Comparison of ENCODE assay signal across 16 mouse cellular contexts in genomic region chr6:8893665-8894064, GRCm38 (mm10). TPM values are rescaled to one million over a fixed set of nuclear protein-coding genes. Genes with fewer than 3 reads are reported as not detected.
A peak's percentile ranks its signal among the peaks of the same experiment; 100 is the strongest.
DNase-seq lines count a peak whose midpoint lies in the region; ATAC-seq and TF ChIP-seq lines count a peak whose summit lies in the region.
"Had no signal": no experiment of that assay in that cellular context is flagged by ENCODE, and none has a peak within 500 bp of the region (broad histone marks: within the 10 kb centered on the region; RNA-seq: fewer than 3 reads in every experiment).

No protein-coding gene starts in this region.

- peak; percentile 30 for TF ChIP-seq CTCF in midbrain, postnatal 0 days (IDR thresholded peaks at IDR 0.05)
- TF ChIP-seq CTCF in stomach, postnatal 0 days (IDR thresholded peaks at IDR 0.05; ENCODE audit: low read depth): peak; percentile 68
- no peak for TF ChIP-seq CTCF in gastrocnemius, adult 2 months (IDR thresholded peaks at IDR 0.05)

- no peaks in the 10 kb centered on the region for H3K36me3 ChIP-seq in midbrain, postnatal 0 days (ENCODE audit: insufficient read depth, low read length)
- H3K36me3 ChIP-seq in midbrain, embryonic 16.5 days (ENCODE audit: control insufficient read depth, insufficient read depth, low read length): no peaks in the 10 kb centered on the region
- H3K36me3 ChIP-seq in stomach, postnatal 0 days (ENCODE audit: control insufficient read depth, insufficient read depth, low read length): no peaks in the 10 kb centered on the region
- H3K36me3 ChIP-seq: hindbrain, embryonic 13.5 days; midbrain, embryonic 13.5 days; stomach, embryonic 15.5 days had no signal

- DNase-seq in embryo, embryonic 10 days (ENCODE audit: low spot score): peak; percentile 53
- DNase-seq in embryo, embryonic 11 days: no peak
- peak; percentile 39 for DNase-seq in kidney, adult 9 months
- DNase-seq in kidney, adult 18-20 months: no peak
- DNase-seq in midbrain, postnatal 0 days (ENCODE audit: low spot score): no peak
- no peak for DNase-seq in stomach, postnatal 0 days (ENCODE audit: low spot score)
- DNase-seq in gastrocnemius, adult 2 months: no peak
- DNase-seq: cerebellum, adult 11 months; retina, postnatal 1 day; thymus, postnatal 14 days had no signal

- H3K27me3 ChIP-seq in midbrain, postnatal 0 days (ENCODE audit: insufficient read depth, low read length): no peaks in the 10 kb centered on the region
- H3K27me3 ChIP-seq in midbrain, embryonic 16.5 days (ENCODE audit: control insufficient read depth, insufficient read depth, low read depth, low read length): no peaks in the 10 kb centered on the region
- H3K27me3 ChIP-seq in stomach, postnatal 0 days (ENCODE audit: control insufficient read depth, insufficient read depth, low read length): no peaks in the 10 kb centered on the region
- H3K27me3 ChIP-seq: hindbrain, embryonic 13.5 days; midbrain, embryonic 13.5 days; stomach, embryonic 15.5 days had no signal

- H3K4me1 ChIP-seq in midbrain, postnatal 0 days (ENCODE audit: insufficient read depth, low read length): no peaks in the 10 kb centered on the region
- H3K4me1 ChIP-seq in midbrain, embryonic 16.5 days (ENCODE audit: control insufficient read depth, insufficient read depth, low read length): peaks cover 3% of the 10 kb centered on the region; the same call in 1 of the 2 replicates
- no peaks in the 10 kb centered on the region for H3K4me1 ChIP-seq in stomach, postnatal 0 days (replicated peaks; ENCODE audit: control insufficient read depth, insufficient read depth)
- H3K4me1 ChIP-seq: stomach, embryonic 15.5 days had no signal

- no peak overlapping the region for H3K4me2 ChIP-seq in midbrain, postnatal 0 days (ENCODE audit: low read depth, low read length, poor library complexity, severe bottlenecking)
- H3K4me2 ChIP-seq in midbrain, embryonic 16.5 days (ENCODE audit: low read length): no peak overlapping the region
- H3K4me2 ChIP-seq in stomach, postnatal 0 days (replicated peaks; ENCODE audit: low read depth): no peak overlapping the region
- H3K4me2 ChIP-seq: hindbrain, embryonic 13.5 days; midbrain, embryonic 13.5 days; stomach, embryonic 15.5 days had no signal

- intact Hi-C loops in gastrocnemius, adult 2 months (cut with DNase I): no loop called here

- no peak for TF ChIP-seq EP300 in stomach, postnatal 0 days (optimal IDR thresholded peaks at IDR 0.05)

- no peak overlapping the region for H3K4me3 ChIP-seq in midbrain, postnatal 0 days (ENCODE audit: low read depth, low read length)
- no peak overlapping the region for H3K4me3 ChIP-seq in midbrain, embryonic 16.5 days (ENCODE audit: low read depth, low read length)
- H3K4me3 ChIP-seq in stomach, postnatal 0 days (ENCODE audit: low read depth, low read length): no peak overlapping the region
- no peak overlapping the region for H3K4me3 ChIP-seq in gastrocnemius, adult 2 months
- H3K4me3 ChIP-seq: erythroblast, embryonic 14.5 days; hindbrain, embryonic 13.5 days; midbrain, embryonic 13.5 days; stomach, embryonic 15.5 days had no signal

- no peak overlapping the region for H3K9ac ChIP-seq in midbrain, postnatal 0 days (replicated peaks; ENCODE audit: low read length, poor library complexity, severe bottlenecking)
- H3K9ac ChIP-seq in midbrain, embryonic 16.5 days (ENCODE audit: low read depth, low read length): no peak overlapping the region
- H3K9ac ChIP-seq in stomach, postnatal 0 days (ENCODE audit: low read length): no peak overlapping the region
- H3K9ac ChIP-seq: hindbrain, embryonic 13.5 days; midbrain, embryonic 13.5 days; stomach, embryonic 15.5 days had no signal

- no peak overlapping the region for H3K27ac ChIP-seq in midbrain, postnatal 0 days (ENCODE audit: low read depth, low read length)
- H3K27ac ChIP-seq in midbrain, embryonic 16.5 days (ENCODE audit: low read length): no peak overlapping the region
- no peak overlapping the region for H3K27ac ChIP-seq in stomach, postnatal 0 days (replicated peaks)
- no peak overlapping the region for H3K27ac ChIP-seq in gastrocnemius, adult 2 months
- H3K27ac ChIP-seq: hindbrain, embryonic 13.5 days; midbrain, embryonic 13.5 days; stomach, embryonic 15.5 days had no signal

- WGBS in midbrain, postnatal 0 days: 81% methylated on average over 4 of the region's 4 CpGs
- WGBS in midbrain, embryonic 16.5 days: 82% methylated on average over 4 of the region's 4 CpGs
- 74% methylated on average over 4 of the region's 4 CpGs for WGBS in stomach, postnatal 0 days

- H3K9me3 ChIP-seq in midbrain, postnatal 0 days (ENCODE audit: low read length): no peaks in the 10 kb centered on the region
- H3K9me3 ChIP-seq in midbrain, embryonic 16.5 days (replicated peaks; ENCODE audit: control insufficient read depth, low read length, poor library complexity, severe bottlenecking): no peaks in the 10 kb centered on the region
- H3K9me3 ChIP-seq in stomach, postnatal 0 days (ENCODE audit: control insufficient read depth, low read length): no peaks in the 10 kb centered on the region
- H3K9me3 ChIP-seq: hindbrain, embryonic 13.5 days; midbrain, embryonic 13.5 days; stomach, embryonic 15.5 days had no signal

- no peak for ATAC-seq in midbrain, postnatal 0 days (ENCODE audit: low FRiP score)
- no peak for ATAC-seq in midbrain, embryonic 16.5 days
- no peak for ATAC-seq in stomach, postnatal 0 days (ENCODE audit: low FRiP score, low TSS enrichment)
- ATAC-seq: midbrain, embryonic 13.5 days had no signal

RNA-seq across cellular contexts. Expression of gene Nxph1, which starts 54.6 kb away (rescaled TPM):
- total RNA-seq in midbrain, postnatal 0 days (2014; rRNA removed): 75.5 and 77.7 TPM in 2 replicates
- polyA plus RNA-seq in midbrain, postnatal 0 days (2015; fragmentation: Nextera tagmentation; extraction: Ambion mirVana): 103 and 104 TPM in 2 replicates
- 82.4 and 92.6 TPM in 2 replicates for polyA plus RNA-seq in midbrain, embryonic 16.5 days (2015; fragmentation: Nextera tagmentation; extraction: Ambion mirVana)
- polyA plus RNA-seq in stomach, postnatal 0 days (2015; fragmentation: Nextera tagmentation; extraction: Ambion mirVana): 0.28 and 0.42 TPM in 2 replicates
- total RNA-seq in gastrocnemius, adult 2 months (2021): not detected
- total RNA-seq: granulocyte monocyte progenitor cell, adult 5-6 weeks had no signal
- polyA plus RNA-seq: erythroblast, embryonic 14.5 days had no signal

Comparison
In these comparisons a context has a peak if more than half of its experiments do, and no peak if none do; other contexts are left out.
1. DNase-seq: peak in embryo, embryonic 10 days (single experiment) and kidney, adult 9 months (single experiment); none in embryo, embryonic 11 days (single experiment), kidney, adult 18-20 months (single experiment), midbrain, postnatal 0 days (single experiment), stomach, postnatal 0 days (single experiment) and gastrocnemius, adult 2 months (single experiment).
2. RNA of gene Nxph1, which starts 54.6 kb away (polyA plus RNA-seq): 103 to 104 TPM in midbrain, postnatal 0 days and 82.4 to 92.6 TPM in midbrain, embryonic 16.5 days; 0.28 to 0.42 TPM in stomach, postnatal 0 days; every median in the first group is over 10 times any median in the second.